Mouse (Mus musculus): ENCODE data around the gene Tra2a. TPM values are rescaled to one million over a fixed set of nuclear protein-coding genes. Genes with fewer than 3 reads are reported as not detected.

The Tra2a gene
- total RNA-seq, 2 experiments from 2014 or later: 69.9 to 86.9 TPM

GRCm38 (mm10) chr6:49263081-49263846 lies 569 bp downstream of the Tra2a start:
- peak overlapping the region; percentile 99 for H3K27ac ChIP-seq
- H3K4me3 ChIP-seq: peak overlapping the region; percentile 94
- peak; percentile 5 to 22 for DNase-seq (ENCODE audit: low spot score in 2 of 2)
- TF ChIP-seq CTCF (conservative IDR thresholded peaks at IDR 0.05): no peak

GRCm38 (mm10) chr6:49262421-49262820 lies 1.4 kb downstream of the Tra2a start:
- peak overlapping the region; percentile 99; the same call in 1 of the 2 replicates for H3K27ac ChIP-seq
- DNase-seq (ENCODE audit: low spot score in 2 of 2): no peak
- H3K4me3 ChIP-seq: peak overlapping the region; percentile 94
- TF ChIP-seq CTCF (conservative IDR thresholded peaks at IDR 0.05): no peak

- DNase-seq (ENCODE audit: low spot score in 2 of 2): no peak
- H3K4me3 ChIP-seq: no peak overlapping the region
- no peak overlapping the region for H3K27ac ChIP-seq
- TF ChIP-seq CTCF (conservative IDR thresholded peaks at IDR 0.05): no peak
These were observed 4.1 kb downstream of the Tra2a start for GRCm38 (mm10) chr6:49259711-49260110.

- Histone ChIP-seq H3K27ac (no peak overlapping the region), H3K4me3 (no peak overlapping the region)
- no peak for TF ChIP-seq CTCF (conservative IDR thresholded peaks at IDR 0.05)
- DNase-seq (ENCODE audit: low spot score in 2 of 2): no peak
These were observed 6.0 kb downstream of the Tra2a start for GRCm38 (mm10) chr6:49257880-49258279.

GRCm38 (mm10) chr6:49252207-49252606 lies 11.6 kb downstream of the Tra2a start:
- H3K27ac ChIP-seq: no peak overlapping the region
- no peak overlapping the region for H3K4me3 ChIP-seq
- no peak for TF ChIP-seq CTCF (conservative IDR thresholded peaks at IDR 0.05)
- DNase-seq (ENCODE audit: low spot score in 2 of 2): no peak

GRCm38 (mm10) chr6:49251199-49251598 lies 12.6 kb downstream of the Tra2a start:
- no peak for DNase-seq (ENCODE audit: low spot score in 2 of 2)
- peak; percentile 59 for TF ChIP-seq CTCF (conservative IDR thresholded peaks at IDR 0.05)
- no peak overlapping the region for H3K27ac ChIP-seq
- H3K4me3 ChIP-seq: no peak overlapping the region

- DNase-seq (ENCODE audit: low spot score in 2 of 2): peak in 1 of 2 experiments; percentile 18
- no peak overlapping the region for H3K4me3 ChIP-seq
- peak; percentile 86 for TF ChIP-seq CTCF (conservative IDR thresholded peaks at IDR 0.05)
- H3K27ac ChIP-seq: no peak overlapping the region
These were observed 16.6 kb downstream of the Tra2a start for GRCm38 (mm10) chr6:49247246-49247645.

GRCm38 (mm10) chr6:49242331-49242730 lies 21.5 kb downstream of the Tra2a start:
- no peak for DNase-seq (ENCODE audit: low spot score in 2 of 2)
- no peak overlapping the region for H3K4me3 ChIP-seq
- H3K27ac ChIP-seq: no peak overlapping the region
- TF ChIP-seq CTCF (conservative IDR thresholded peaks at IDR 0.05): no peak

GRCm38 (mm10) chr6:49241562-49241961 lies 22.3 kb downstream of the Tra2a start:
- Histone ChIP-seq H3K4me3 (no peak overlapping the region), H3K27ac (no peak overlapping the region)
- no peak for TF ChIP-seq CTCF (conservative IDR thresholded peaks at IDR 0.05)
- no peak for DNase-seq (ENCODE audit: low spot score in 2 of 2)

- no peak for TF ChIP-seq CTCF (conservative IDR thresholded peaks at IDR 0.05)
- Histone ChIP-seq H3K4me3 (no peak overlapping the region), H3K27ac (no peak overlapping the region)
- peak; percentile 100 for DNase-seq (ENCODE audit: low spot score in 2 of 2)
These were observed 27.5 kb downstream of the Tra2a start for GRCm38 (mm10) chr6:49236331-49236730.

GRCm38 (mm10) chr6:49233356-49233755 lies 30.5 kb downstream of the Tra2a start:
- DNase-seq (ENCODE audit: low spot score in 2 of 2): no peak
- no peak overlapping the region for H3K27ac ChIP-seq
- peak; percentile 57 for TF ChIP-seq CTCF (conservative IDR thresholded peaks at IDR 0.05)
- no peak overlapping the region for H3K4me3 ChIP-seq

GRCm38 (mm10) chr6:49228126-49228679 lies 35.6 kb downstream of the Tra2a start:
- Histone ChIP-seq H3K27ac (no peak overlapping the region), H3K4me3 (no peak overlapping the region)
- DNase-seq (ENCODE audit: low spot score in 2 of 2): no peak
- TF ChIP-seq CTCF (conservative IDR thresholded peaks at IDR 0.05): peak; percentile 75

- no peak for DNase-seq (ENCODE audit: low spot score in 2 of 2)
- Histone ChIP-seq H3K27ac (no peak overlapping the region), H3K4me3 (no peak overlapping the region)
- TF ChIP-seq CTCF (conservative IDR thresholded peaks at IDR 0.05): 0 out of 2 replicates have a peak, but pooled peaks have one; percentile 10
These were observed 36.6 kb downstream of the Tra2a start for GRCm38 (mm10) chr6:49227184-49227735.
